Mouse (Mus musculus) hindbrain, embryonic 16.5 days (tissue): ENCODE measurements at regions not wholly inside any gene's neighbourhood (a gene's known extent, or its start where the extent isn't known, plus 50 kb on each side); places are given as distances from the start of the nearest gene placed in this dataset.

Experiments
- ATAC-seq: fragments of 200-750 bp; cut with Nextera tagmentation; 2 replicates; pipeline ENCODE4 v1.8.0; 2017; ENCODE audit warnings: moderate TSS enrichment, moderate library complexity
- H3K27ac ChIP-seq: fragments of 300-500 bp; sonication (generic); 2 replicates; pipeline ENCODE4 v1.5.1; 2014; ENCODE audit warnings: low read depth, mild to moderate bottlenecking, control low read depth, low read length, moderate library complexity
- H3K27me3 ChIP-seq: fragments of 300-500 bp; sonication (generic); replicated peaks from 2 replicates; pipeline ENCODE4 v1.6.1; 2014; ENCODE audit warnings: low read length; ENCODE audit not compliant: control insufficient read depth, insufficient read depth
- H3K36me3 ChIP-seq: fragments of 300-500 bp; sonication (generic); 2 replicates; pipeline ENCODE4 v1.6.1; 2014; ENCODE audit warnings: mild to moderate bottlenecking, low read length, moderate library complexity, mixed read lengths; ENCODE audit not compliant: control insufficient read depth, insufficient read depth
- H3K4me1 ChIP-seq: fragments of 300-500 bp; sonication (generic); 2 replicates; pipeline ENCODE4 v1.6.1; 2014; ENCODE audit warnings: low read depth, low read length; ENCODE audit not compliant: control insufficient read depth, insufficient read depth
- H3K4me2 ChIP-seq: fragments of 300-500 bp; sonication (generic); 2 replicates; pipeline ENCODE4 v1.6.1; 2014; ENCODE audit warnings: mild to moderate bottlenecking, low read length, control low read depth, moderate library complexity
- H3K4me3 ChIP-seq: fragments of 300-500 bp; sonication (generic); 2 replicates; pipeline ENCODE4 v1.5.1; 2014; ENCODE audit warnings: mild to moderate bottlenecking, low read length, control low read depth, moderate library complexity
- H3K9ac ChIP-seq: fragments of 300-500 bp; sonication (generic); 2 replicates; pipeline ENCODE4 v1.6.1; 2014; ENCODE audit warnings: low read depth, mild to moderate bottlenecking, control low read depth, low read length, moderate library complexity
- H3K9me3 ChIP-seq: fragments of 300-500 bp; sonication (generic); 2 replicates; pipeline ENCODE4 v1.6.1; 2014; ENCODE audit warnings: mild to moderate bottlenecking, low read length, moderate library complexity; ENCODE audit not compliant: control insufficient read depth
- WGBS: fragments of 180-500 bp; shearing (Covaris S2); extraction: QIAGEN DNeasy Blood & Tissue Kit; methylation state at CpG from one replicate; pipeline ENCODE4 v1.1.7; 2014; 5-methylcytosine and 5-hydroxymethylcytosine counted together

DNA sequence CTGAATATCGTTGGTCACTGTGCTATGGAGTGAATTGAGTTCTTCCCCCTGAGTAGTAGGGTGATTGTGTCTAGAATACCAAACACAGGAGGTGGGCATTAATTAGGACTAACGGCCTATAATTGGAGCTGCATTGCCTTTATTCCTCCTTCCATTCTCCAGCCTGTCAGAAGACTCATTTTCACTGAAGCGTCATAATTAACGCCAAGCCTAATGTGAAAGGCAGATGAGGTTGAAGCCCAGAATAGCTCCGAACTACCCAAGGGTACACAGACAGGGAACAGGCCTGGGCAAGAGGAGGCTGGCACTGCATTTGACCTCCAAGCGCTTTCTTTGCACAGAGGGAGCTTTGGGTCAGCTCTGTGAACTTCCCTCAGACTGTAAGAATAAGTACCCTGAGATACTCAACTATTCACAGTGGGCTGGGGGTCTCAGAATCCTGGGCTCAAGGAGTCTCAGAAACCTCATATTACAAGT is 386.5 kb downstream of the Brinp2 start:
- H3K4me2 ChIP-seq = no peak overlapping the region
- H3K9me3 ChIP-seq = no peaks in the 10 kb centered on the region
- no peaks in the 10 kb centered on the region for H3K36me3 ChIP-seq
- H3K4me3 ChIP-seq = no peak overlapping the region
- no peak overlapping the region for H3K27ac ChIP-seq
- no peaks in the 10 kb centered on the region for H3K27me3 ChIP-seq
- H3K9ac ChIP-seq = no peak overlapping the region
- ATAC-seq = peak; percentile 65
- WGBS = 21% methylated on average over 6 of the region's 6 CpGs
- no peaks in the 10 kb centered on the region for H3K4me1 ChIP-seq

DNA sequence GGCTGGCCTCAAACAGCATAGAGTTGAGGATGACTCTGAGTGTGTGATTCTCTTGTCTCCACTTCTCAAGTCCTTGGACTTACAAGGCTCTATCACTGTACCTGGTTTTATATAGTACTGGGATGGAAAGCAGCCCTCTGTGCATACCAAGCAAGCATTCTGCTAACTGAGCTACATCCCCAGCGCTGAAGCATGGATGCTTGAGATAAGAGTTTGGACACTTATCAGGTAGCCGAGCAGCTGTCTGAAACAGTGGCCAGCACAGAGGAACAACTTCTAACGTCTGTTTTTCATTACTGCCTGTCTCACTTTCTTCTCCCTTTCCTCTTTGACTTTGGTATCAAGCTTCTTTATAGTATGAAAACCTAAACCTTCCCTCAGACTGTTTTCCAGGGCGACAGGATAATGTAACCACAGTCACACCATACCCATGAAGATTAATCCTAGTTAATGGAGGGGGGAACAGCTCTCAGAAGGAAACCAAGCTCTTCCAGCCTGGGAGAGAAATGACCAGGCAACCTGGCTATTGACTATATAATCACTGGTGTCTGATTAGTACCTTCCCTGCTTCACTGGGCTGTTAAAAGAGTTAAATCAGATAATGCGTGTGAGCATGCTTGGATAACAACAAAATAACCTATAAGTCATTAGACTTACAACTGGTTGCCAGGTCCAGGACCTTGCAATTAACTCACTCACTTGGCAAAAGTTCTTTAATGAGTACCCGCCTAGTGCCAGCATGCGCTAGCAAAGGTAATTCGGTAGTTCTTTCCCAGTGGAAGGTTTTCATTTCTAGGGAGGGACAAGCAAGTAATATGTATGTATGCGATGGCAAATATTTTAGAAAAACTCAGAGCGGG is 382.5 kb downstream of the Brinp2 start:
- H3K4me2 ChIP-seq = no peak overlapping the region
- no peak overlapping the region for H3K27ac ChIP-seq
- ATAC-seq = no peak
- no peaks in the 10 kb centered on the region for H3K9me3 ChIP-seq
- no peaks in the 10 kb centered on the region for H3K4me1 ChIP-seq
- H3K27me3 ChIP-seq = no peaks in the 10 kb centered on the region
- H3K4me3 ChIP-seq = no peak overlapping the region
- H3K36me3 ChIP-seq = no peaks in the 10 kb centered on the region
- WGBS = 85% methylated on average over 10 of the region's 10 CpGs
- H3K9ac ChIP-seq = no peak overlapping the region

DNA sequence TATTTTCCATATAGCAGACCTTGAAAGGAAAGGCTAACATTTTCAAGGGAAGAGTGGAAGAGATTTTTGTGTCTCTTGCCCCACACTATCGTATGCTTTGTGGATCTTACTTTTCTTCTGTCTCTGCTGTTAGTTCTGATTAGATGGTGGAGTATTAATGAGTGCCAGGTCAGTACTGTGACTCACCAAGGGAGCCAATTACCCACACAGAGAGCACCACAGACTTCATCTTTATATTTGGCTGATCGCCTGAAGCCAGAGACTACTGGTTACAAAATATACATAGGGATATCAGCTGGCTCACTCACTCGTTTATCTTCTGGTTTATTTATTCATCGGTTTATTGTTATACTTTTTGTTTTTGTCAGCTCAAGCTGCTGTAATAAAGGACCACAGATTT is 381.5 kb downstream of the Brinp2 start:
- no peaks in the 10 kb centered on the region for H3K4me1 ChIP-seq
- WGBS = 70% methylated on average over 4 of the region's 4 CpGs
- H3K9me3 ChIP-seq = no peaks in the 10 kb centered on the region
- ATAC-seq = no peak
- no peak overlapping the region for H3K27ac ChIP-seq
- H3K9ac ChIP-seq = no peak overlapping the region
- no peak overlapping the region for H3K4me3 ChIP-seq
- H3K36me3 ChIP-seq = no peaks in the 10 kb centered on the region
- no peaks in the 10 kb centered on the region for H3K27me3 ChIP-seq
- no peak overlapping the region for H3K4me2 ChIP-seq

GRCm38 (mm10) chr1:158019161-158019560 is 337.0 kb downstream of the Brinp2 start:
- no peak overlapping the region for H3K9ac ChIP-seq
- WGBS = 35% methylated on average over 7 of the region's 7 CpGs
- H3K27ac ChIP-seq = no peak overlapping the region
- H3K36me3 ChIP-seq = no peaks in the 10 kb centered on the region
- no peak overlapping the region for H3K4me3 ChIP-seq
- no peak overlapping the region for H3K4me2 ChIP-seq
- no peaks in the 10 kb centered on the region for H3K4me1 ChIP-seq
- no peaks in the 10 kb centered on the region for H3K9me3 ChIP-seq
- no peaks in the 10 kb centered on the region for H3K27me3 ChIP-seq
- ATAC-seq = no peak

DNA sequence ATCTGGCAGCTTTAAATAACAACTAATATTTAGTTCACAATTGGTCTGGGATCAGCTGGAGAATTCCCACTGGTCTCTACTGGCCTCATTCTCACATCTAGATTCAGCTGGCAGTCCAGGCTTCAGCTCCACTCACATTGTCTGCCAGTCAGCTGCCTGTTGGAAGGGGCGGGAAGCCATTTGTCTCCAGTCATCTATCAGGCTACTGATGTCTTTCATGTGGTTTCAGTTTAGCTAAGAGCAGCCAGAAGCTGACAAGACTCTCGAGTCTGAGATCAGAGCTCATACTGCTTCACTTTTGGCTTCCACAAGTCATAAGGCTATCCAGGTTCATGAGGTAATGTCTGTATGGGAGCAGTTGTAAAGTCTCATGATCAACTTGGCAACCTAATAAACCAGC is 316.4 kb downstream of the Brinp2 start:
- H3K4me1 ChIP-seq = no peaks in the 10 kb centered on the region
- 42% methylated on average over 2 of the region's 2 CpGs for WGBS
- H3K27ac ChIP-seq = no peak overlapping the region
- ATAC-seq = no peak
- H3K4me2 ChIP-seq = no peak overlapping the region
- H3K9me3 ChIP-seq = no peaks in the 10 kb centered on the region
- H3K36me3 ChIP-seq = no peaks in the 10 kb centered on the region
- H3K4me3 ChIP-seq = no peak overlapping the region
- H3K9ac ChIP-seq = no peak overlapping the region
- H3K27me3 ChIP-seq = no peaks in the 10 kb centered on the region

DNA sequence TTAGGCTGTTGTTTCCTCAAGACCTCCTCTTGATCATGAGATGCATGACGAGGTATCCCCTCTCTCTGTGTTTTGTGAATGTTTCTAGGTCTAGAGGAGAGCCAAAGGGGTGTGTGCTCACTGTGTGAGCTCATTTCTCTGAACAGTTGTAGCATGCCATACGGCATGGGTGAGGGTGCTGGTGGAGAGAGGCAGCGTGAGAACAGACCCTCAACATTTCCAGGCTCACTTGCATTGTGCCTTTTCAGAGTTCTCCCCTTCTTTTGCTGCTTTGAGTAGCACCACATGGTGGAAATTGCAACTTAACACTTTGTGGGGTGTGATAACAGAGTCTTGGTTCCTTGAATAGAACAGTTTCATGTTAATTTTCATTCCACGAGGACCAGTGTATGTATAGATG is 315.8 kb downstream of the Brinp2 start:
- H3K36me3 ChIP-seq = no peaks in the 10 kb centered on the region
- no peak overlapping the region for H3K4me2 ChIP-seq
- no peaks in the 10 kb centered on the region for H3K9me3 ChIP-seq
- no peak overlapping the region for H3K9ac ChIP-seq
- H3K4me3 ChIP-seq = no peak overlapping the region
- H3K27me3 ChIP-seq = no peaks in the 10 kb centered on the region
- ATAC-seq = no peak
- H3K27ac ChIP-seq = no peak overlapping the region
- WGBS = 84% methylated on average over 4 of the region's 4 CpGs
- H3K4me1 ChIP-seq = no peaks in the 10 kb centered on the region

DNA sequence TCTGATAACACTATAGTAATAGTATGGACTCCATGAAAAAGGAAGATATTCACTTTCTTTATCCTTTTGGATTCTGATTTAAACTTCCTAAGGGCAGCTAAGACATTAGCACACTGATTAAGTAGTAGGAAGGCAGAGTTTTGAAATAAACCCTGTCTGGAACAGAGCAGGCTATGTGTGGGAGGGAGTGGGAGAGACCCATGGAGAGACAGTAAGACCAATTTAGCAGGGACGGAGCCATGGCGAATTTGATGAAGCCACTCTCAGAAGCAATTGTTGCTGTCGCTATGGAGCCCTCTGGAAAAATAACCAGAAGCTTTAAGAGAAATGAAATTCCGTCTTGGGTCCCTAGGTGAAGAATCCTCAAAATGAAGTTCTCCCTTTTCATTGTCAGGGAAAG is 303.5 kb downstream of the Brinp2 start:
- no peak overlapping the region for H3K4me2 ChIP-seq
- no peak overlapping the region for H3K9ac ChIP-seq
- ATAC-seq = no peak
- 70% methylated on average over 4 of the region's 4 CpGs for WGBS
- no peak overlapping the region for H3K27ac ChIP-seq
- no peak overlapping the region for H3K4me3 ChIP-seq
- no peaks in the 10 kb centered on the region for H3K4me1 ChIP-seq
- peaks cover 3% of the 10 kb centered on the region; the same call in 1 of the 2 replicates for H3K9me3 ChIP-seq
- no peaks in the 10 kb centered on the region for H3K27me3 ChIP-seq
- H3K36me3 ChIP-seq = no peaks in the 10 kb centered on the region

GRCm38 (mm10) chr1:158054961-158055360 is 301.2 kb downstream of the Brinp2 start:
- ATAC-seq = no peak
- no peak overlapping the region for H3K9ac ChIP-seq
- H3K27me3 ChIP-seq = no peaks in the 10 kb centered on the region
- no peak overlapping the region for H3K4me3 ChIP-seq
- WGBS = 56% methylated on average over 11 of the region's 11 CpGs
- no peaks in the 10 kb centered on the region for H3K4me1 ChIP-seq
- peaks cover 3% of the 10 kb centered on the region; the same call in 1 of the 2 replicates for H3K9me3 ChIP-seq
- no peaks in the 10 kb centered on the region for H3K36me3 ChIP-seq
- no peak overlapping the region for H3K27ac ChIP-seq
- no peak overlapping the region for H3K4me2 ChIP-seq

DNA sequence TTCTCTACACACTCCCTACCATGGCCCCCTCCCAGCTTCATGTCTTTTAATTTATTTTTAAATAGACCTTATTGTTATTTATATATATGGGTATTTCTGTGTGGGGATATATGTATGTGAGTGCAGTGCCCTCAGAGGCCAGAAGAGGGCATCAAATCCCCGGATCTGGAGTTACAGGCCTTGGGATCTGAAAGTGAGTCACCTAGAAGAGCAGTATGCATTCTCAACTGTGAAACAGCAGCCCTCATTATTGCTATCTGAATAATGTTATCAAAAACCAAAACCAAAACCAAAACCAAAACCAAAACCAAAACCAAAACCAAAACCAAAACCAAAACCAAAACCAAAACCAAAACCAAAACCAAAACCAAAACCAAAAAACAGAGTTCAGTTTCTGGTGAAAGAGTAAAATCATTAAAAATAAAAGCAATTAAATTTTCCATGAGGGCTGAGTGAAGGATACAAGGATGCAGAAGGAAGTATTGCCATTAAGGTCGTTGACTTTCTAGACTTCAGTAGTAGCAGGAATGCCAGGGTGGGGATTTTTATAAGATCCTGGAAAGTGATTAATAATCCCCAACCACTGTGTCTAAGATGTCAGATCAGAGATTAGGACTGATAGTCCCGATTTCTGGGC is 299.0 kb downstream of the Brinp2 start:
- Histone ChIP-seq H3K9ac (no peak overlapping the region), H3K4me2 (no peak overlapping the region), H3K27ac (no peak overlapping the region), H3K9me3 (no peaks in the 10 kb centered on the region), H3K4me1 (no peaks in the 10 kb centered on the region), H3K36me3 (no peaks in the 10 kb centered on the region), H3K27me3 (no peaks in the 10 kb centered on the region), H3K4me3 (no peak overlapping the region)
- WGBS = 72% methylated on average over 3 of the region's 3 CpGs
- ATAC-seq = no peak
